Mouse (Mus musculus) liver, adult 2 months (tissue): ENCODE measurements at regions not wholly inside any gene's neighbourhood (a gene's known extent, or its start where the extent isn't known, plus 50 kb on each side); places are given as distances from the start of the nearest gene placed in this dataset.

Experiments
- DNase-seq: peaks from one replicate; pipeline ENCODE4 v3.0.0-alpha.2; 2011; ENCODE audit warnings: low read depth, low spot score; ENCODE audit errors: extremely low read depth
- H3K27ac ChIP-seq: fragments of 200-500 bp; replicated peaks from 2 replicates; pipeline ENCODE4 v1.5.1; 2012; ENCODE audit warnings: low read depth, mild to moderate bottlenecking, control low read depth, inconsistent platforms, low read length; ENCODE audit not compliant: insufficient read depth
- H3K27me3 ChIP-seq: fragments of 200-500 bp; 2 replicates; pipeline ENCODE4 v1.6.1; 2012; ENCODE audit warnings: mild to moderate bottlenecking, moderate library complexity, low read length, inconsistent platforms; ENCODE audit not compliant: control insufficient read depth, insufficient read depth
- H3K36me3 ChIP-seq: fragments of 200-500 bp; 2 replicates; pipeline ENCODE4 v1.6.1; 2012; ENCODE audit warnings: low read length, inconsistent platforms; ENCODE audit not compliant: control insufficient read depth, insufficient read depth
- H3K4me1 ChIP-seq: fragments of 200-500 bp; 2 replicates; pipeline ENCODE4 v1.6.1; 2011; ENCODE audit warnings: low read length; ENCODE audit not compliant: control insufficient read depth, insufficient read depth
- H3K4me3 ChIP-seq: fragments of 200-500 bp; 2 replicates; pipeline ENCODE4 v1.5.1; 2011; ENCODE audit warnings: low read depth, mild to moderate bottlenecking, control low read depth, low read length, moderate library complexity; ENCODE audit not compliant: insufficient read depth
- H3K79me2 ChIP-seq: fragments of 200-500 bp; 2 replicates; pipeline ENCODE4 v1.6.1; 2012; ENCODE audit warnings: inconsistent platforms, mild to moderate bottlenecking, low read length, moderate library complexity; ENCODE audit not compliant: control insufficient read depth, insufficient read depth
- H3K9ac ChIP-seq: fragments of 200-500 bp; 2 replicates; pipeline ENCODE4 v1.6.1; 2012; ENCODE audit warnings: low read depth, mild to moderate bottlenecking, control low read depth, inconsistent platforms, low read length
- CTCF ChIP-seq: fragments of 200-500 bp; IDR thresholded peaks from 2 replicates; pipeline ENCODE4 v1.5.1; 2011; ENCODE audit warnings: low read depth, low read length, control low read depth
- POLR2A ChIP-seq: fragments of 200-500 bp; IDR thresholded peaks from 2 replicates; pipeline ENCODE4 v1.6.1; 2011; ENCODE audit warnings: low read length, control low read depth; ENCODE audit not compliant: insufficient read depth; ENCODE audit errors: extremely low read depth
- WGBS: fragments of 180-500 bp; shearing (Covaris S2); methylation state at CpG from one replicate; pipeline ENCODE4 v1.1.7; 2018; 5-methylcytosine and 5-hydroxymethylcytosine counted together

DNA sequence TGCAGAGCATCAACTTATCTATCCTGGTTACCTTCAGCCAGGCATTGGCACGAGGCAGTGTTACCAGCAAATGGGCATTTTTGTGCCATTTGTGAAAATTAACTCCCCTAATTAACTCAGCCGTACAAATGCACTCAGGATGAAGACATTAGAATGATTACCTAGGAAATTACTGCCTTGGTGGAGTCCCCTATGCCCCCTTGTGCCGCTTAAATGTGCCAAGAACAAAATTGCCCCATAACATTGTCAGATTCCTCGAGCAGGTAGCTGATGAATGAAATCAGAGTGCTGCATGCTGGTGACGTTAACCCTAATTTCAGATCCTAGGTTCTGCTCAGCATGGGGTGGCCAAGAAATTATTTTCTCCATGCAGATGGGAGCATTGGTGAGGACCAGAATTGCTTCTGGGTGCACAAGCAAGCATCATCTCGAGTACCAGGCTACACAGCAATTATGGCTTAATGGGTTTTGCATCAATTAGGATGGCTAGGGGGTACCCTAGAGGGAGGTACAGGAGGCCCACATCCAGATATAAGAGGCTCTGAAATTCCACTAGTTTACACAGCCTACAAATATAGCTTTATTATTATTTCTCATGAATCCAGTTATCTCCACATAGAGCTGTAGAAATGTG, 577.0 kb upstream of the Camk1g start:
- TF ChIP-seq POLR2A (no peak), CTCF (no peak)
- H3K27ac ChIP-seq = no peak overlapping the region
- 79% methylated on average over 6 of the region's 6 CpGs for WGBS
- no peak overlapping the region for H3K9ac ChIP-seq
- H3K4me1 ChIP-seq = no peaks in the 10 kb centered on the region
- H3K27me3 ChIP-seq = no peaks in the 10 kb centered on the region
- H3K4me3 ChIP-seq = no peak overlapping the region
- DNase-seq = no peak
- no peaks in the 10 kb centered on the region for H3K36me3 ChIP-seq
- no peaks in the 10 kb centered on the region for H3K79me2 ChIP-seq

DNA sequence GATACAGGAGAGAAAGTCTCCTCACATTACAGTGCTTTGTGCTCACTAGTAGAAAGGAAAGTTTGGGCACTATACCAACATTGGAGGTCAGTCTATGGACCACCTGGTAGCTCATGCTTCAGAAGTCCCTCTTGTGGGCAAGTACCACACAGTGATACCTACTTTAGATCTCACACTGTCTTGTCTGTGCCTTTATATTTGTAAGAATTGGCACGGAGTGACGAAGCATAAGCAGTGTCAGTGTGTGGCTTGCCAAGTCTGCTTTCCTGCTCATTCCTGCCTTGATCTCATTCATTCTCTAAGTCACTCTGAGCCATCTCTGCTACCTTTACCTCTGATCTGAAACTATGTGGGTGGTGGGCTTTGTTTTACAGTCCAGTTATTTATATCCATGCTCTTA, 565.9 kb upstream of the Camk1g start:
- Histone ChIP-seq H3K27ac (no peak overlapping the region), H3K4me1 (peaks cover 7% of the 10 kb centered on the region), H3K9ac (no peak overlapping the region), H3K36me3 (no peaks in the 10 kb centered on the region), H3K4me3 (no peak overlapping the region), H3K27me3 (no peaks in the 10 kb centered on the region), H3K79me2 (no peaks in the 10 kb centered on the region)
- no peak for DNase-seq
- WGBS = 85% methylated on average over 2 of the region's 2 CpGs
- TF ChIP-seq CTCF = no peak
- no peak for TF ChIP-seq POLR2A

DNA sequence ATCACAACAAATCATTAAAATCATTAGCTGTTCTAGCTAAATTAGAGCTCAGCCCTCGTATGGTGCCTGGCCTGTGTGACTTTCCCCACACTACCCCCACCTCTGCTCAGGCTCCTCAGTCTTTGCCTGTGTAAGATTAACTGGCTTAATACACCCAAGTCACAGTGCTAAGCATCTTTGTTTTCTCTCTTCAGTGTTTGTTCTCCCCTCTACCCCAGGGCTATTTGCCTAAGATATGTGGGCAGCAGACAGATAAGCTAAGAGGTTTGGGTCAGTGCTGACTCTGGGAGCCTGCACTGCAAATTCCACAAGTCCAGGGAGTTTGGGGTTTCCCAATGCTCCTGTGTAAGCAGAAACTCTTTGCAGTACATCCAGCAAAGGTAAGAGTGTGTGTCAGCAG, 564.2 kb upstream of the Camk1g start:
- Histone ChIP-seq H3K4me1 (peaks cover 7% of the 10 kb centered on the region), H3K27ac (peak overlapping the region; percentile 88), H3K9ac (no peak overlapping the region), H3K27me3 (no peaks in the 10 kb centered on the region), H3K36me3 (no peaks in the 10 kb centered on the region), H3K79me2 (no peaks in the 10 kb centered on the region), H3K4me3 (no peak overlapping the region)
- TF ChIP-seq CTCF = no peak
- no peak for TF ChIP-seq POLR2A
- WGBS = 13% methylated on average over 1 of the region's 1 CpGs
- peak; percentile 52 for DNase-seq

DNA sequence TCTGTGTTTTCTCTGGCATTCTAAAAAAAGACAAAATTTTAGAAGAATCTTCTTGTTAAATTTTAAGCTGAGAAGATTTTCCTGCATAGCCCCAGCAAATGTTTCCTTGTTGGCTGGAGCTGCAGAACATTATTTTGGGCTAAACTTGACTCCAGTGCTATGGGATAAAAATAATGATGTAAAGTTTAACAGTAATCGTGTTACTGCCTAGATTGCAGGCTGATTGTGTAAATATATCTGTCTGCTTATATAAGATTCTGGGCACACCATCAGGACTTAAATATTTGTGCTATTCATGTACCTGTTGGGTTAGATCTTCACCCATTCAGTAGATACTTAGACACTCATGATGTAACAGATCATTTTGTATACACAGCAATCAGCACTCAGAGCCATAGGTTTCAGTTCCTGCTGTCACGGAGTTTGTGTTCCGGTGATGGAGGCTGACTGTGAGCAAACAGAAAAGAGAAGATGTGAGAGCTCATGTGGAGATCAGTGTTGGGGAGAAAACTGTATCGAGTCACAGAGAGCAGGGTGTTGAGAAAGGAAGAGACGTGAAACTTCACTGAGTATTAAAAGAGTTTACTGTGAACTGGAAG, 561.1 kb upstream of the Camk1g start:
- no peak for DNase-seq
- Histone ChIP-seq H3K27ac (no peak overlapping the region), H3K36me3 (no peaks in the 10 kb centered on the region), H3K79me2 (no peaks in the 10 kb centered on the region), H3K27me3 (no peaks in the 10 kb centered on the region), H3K4me3 (no peak overlapping the region), H3K9ac (no peak overlapping the region), H3K4me1 (peaks cover 10% of the 10 kb centered on the region)
- 55% methylated on average over 5 of the region's 5 CpGs for WGBS
- TF ChIP-seq POLR2A = no peak

DNA sequence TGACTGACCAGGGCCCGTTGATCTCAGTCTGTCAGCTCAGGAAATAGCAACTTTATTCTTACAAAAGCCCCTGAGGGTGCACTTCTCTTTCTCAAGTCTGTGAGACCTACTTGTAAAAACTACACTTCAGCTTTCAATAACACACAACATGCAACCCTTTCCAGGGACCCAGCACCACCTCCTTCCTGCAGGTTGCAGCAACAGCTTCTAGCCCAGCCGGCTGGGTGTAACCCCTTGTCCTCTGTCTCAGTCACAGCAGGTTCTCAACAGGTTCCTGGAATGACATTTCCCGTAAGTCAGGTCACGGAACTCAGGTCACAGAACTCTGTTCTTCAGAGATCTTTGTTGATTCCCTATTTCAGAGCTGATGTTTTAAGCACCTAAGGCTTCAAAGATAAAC, 558.5 kb upstream of the Camk1g start:
- Histone ChIP-seq H3K27ac (peak overlapping the region; percentile 33; the same call in 1 of the 2 replicates), H3K27me3 (no peaks in the 10 kb centered on the region), H3K4me3 (no peak overlapping the region), H3K9ac (no peak overlapping the region), H3K79me2 (no peaks in the 10 kb centered on the region), H3K36me3 (no peaks in the 10 kb centered on the region), H3K4me1 (peaks cover 3% of the 10 kb centered on the region; the same call in 1 of the 2 replicates)
- TF ChIP-seq CTCF (0 out of 2 replicates have a peak, but pooled peaks have one; percentile 17), POLR2A (no peak)
- peak; percentile 22 for DNase-seq
- 42% methylated on average over 4 of the region's 4 CpGs for WGBS

DNA sequence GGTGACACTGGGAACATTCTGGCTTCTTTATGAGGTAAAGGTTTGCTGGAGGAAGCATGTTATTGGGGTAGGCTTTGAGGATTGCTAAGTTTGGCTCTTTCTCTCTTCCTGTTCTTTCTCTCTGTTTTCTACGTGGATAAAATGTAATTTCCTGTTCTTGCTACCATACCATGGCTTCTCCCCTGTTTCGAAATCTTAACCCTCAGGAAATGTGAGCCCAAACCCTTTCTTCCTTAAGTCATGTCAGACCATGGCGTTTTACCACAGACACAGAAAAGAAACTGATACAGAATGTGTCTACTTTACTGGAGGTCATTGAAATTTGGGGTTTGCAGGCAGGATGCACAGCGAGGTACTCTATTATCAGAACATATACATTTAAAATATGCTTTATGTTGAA, 552.7 kb upstream of the Camk1g start:
- Histone ChIP-seq H3K27ac (no peak overlapping the region), H3K9ac (no peak overlapping the region), H3K27me3 (no peaks in the 10 kb centered on the region), H3K36me3 (no peaks in the 10 kb centered on the region), H3K79me2 (no peaks in the 10 kb centered on the region), H3K4me1 (no peaks in the 10 kb centered on the region; the same call in 1 of the 2 replicates), H3K4me3 (no peak overlapping the region)
- WGBS = 71% methylated on average over 4 of the region's 4 CpGs
- no peak for DNase-seq
- no peak for TF ChIP-seq CTCF
- TF ChIP-seq POLR2A = no peak
